Mouse (Mus musculus): ENCODE data around the gene AI464131. TPM values are rescaled to one million over a fixed set of nuclear protein-coding genes. Genes with fewer than 3 reads are reported as not detected.

Gene AI464131
- total and polyA plus RNA-seq, 2 experiments from 2014 or later = 8.2 to 16.0 TPM

DNA sequence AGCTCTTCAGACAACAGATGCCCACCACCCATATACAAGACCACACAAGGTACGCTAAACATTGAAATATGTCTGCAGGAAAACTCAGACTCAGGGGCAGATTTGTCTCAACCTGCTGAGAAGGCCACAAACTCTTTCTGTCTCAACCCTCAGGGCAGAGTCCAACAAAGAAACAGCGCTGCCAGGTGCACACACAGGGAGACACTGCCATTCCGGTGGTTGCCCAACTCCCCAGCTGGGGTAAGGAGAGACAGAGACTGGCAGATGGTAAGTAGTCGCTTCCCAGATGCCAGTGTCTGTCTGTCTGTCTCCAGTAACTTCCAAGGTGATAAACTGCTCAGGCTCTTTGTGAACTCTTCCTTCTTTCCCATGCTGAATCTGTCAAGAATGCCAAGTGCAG lies 2.1 kb downstream of the AI464131 start:
- Histone ChIP-seq H3K9ac (no peak overlapping the region), H3K4me2 (ENCODE audit: low read depth) (no peak overlapping the region), H3K36me3 (ENCODE audit: insufficient read depth) (no peaks in the 10 kb centered on the region), H3K9me3 (ENCODE audit: low read length) (no peaks in the 10 kb centered on the region), H3K4me3 (ENCODE audit: low read depth, low read length) (no peak overlapping the region), H3K4me1 (ENCODE audit: insufficient read depth) (0 out of 2 replicates have a peak, but pooled peaks cover 9% of the 10 kb centered on the region), H3K27me3 (ENCODE audit: insufficient read depth, low read length) (peaks cover 32% of the 10 kb centered on the region), H3K27ac (ENCODE audit: low read depth, low read length) (no peak overlapping the region)
- TF ChIP-seq CTCF (IDR thresholded peaks at IDR 0.05; ENCODE audit: low read depth) = no peak
- ATAC-seq = no peak
- no peak for DNase-seq
- WGBS = 87% methylated on average over 4 of the region's 4 CpGs

DNA sequence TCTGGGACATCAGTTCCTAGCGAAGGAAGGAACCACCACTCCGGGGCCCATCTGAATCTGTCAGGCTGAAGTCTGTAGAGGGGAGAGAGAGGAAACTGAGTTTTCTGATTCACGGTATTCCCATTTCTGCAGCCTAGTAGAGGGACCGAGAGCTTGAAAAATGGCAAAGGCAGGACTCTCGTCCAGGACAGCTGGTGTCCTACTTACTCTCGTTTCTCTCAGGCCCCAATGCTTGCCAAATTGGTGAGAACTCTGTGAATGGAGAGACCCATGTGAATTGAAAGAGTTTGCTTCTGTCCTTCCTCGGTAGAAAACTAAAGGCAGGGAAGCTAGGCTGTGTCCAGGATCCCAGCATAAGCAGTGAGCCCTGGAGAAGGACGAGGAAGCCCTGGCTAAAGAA lies 3.3 kb downstream of the AI464131 start:
- DNase-seq = no peak

DNA sequence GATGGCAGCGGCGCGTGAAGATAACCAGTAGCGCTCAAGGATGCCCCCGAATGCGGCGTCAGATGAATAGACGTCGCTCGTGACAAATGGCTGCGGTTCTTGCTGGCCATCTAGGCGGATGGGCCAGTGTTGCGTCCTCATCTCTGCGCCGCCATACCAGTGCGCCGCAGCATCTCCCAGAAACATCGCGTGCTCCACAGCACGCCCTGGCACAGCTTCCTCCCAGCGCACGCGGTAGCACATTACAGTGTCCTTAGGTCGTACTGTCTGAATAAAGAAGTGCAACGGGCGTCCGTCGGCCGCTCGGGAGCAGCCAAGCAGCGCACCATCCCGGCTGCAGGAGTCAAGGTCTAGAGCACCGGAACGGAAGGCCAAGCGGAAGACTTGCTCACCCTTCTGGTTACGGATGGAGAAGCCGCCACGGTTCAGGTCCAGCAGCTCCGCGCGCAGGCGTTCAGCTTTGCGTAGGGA lies 3.9 kb downstream of the AI464131 start:
- ATAC-seq = no peak
- H3K27ac ChIP-seq (ENCODE audit: low read depth, low read length) = no peak overlapping the region
- peak overlapping the region; percentile 32 for H3K4me3 ChIP-seq (ENCODE audit: low read depth, low read length)
- H3K27me3 ChIP-seq (ENCODE audit: insufficient read depth, low read length) = peaks cover 32% of the 10 kb centered on the region
- H3K4me2 ChIP-seq (ENCODE audit: low read depth) = peak overlapping the region; percentile 46
- H3K36me3 ChIP-seq (ENCODE audit: insufficient read depth) = no peaks in the 10 kb centered on the region
- no peaks in the 10 kb centered on the region for H3K9me3 ChIP-seq (ENCODE audit: low read length)
- H3K9ac ChIP-seq = 0 out of 2 replicates have a peak overlapping the region, but pooled peaks have one; percentile 22
- TF ChIP-seq CTCF (IDR thresholded peaks at IDR 0.05; ENCODE audit: low read depth) = no peak
- H3K4me1 ChIP-seq (ENCODE audit: insufficient read depth) = 0 out of 2 replicates have a peak, but pooled peaks cover 9% of the 10 kb centered on the region
- 25% methylated on average over 43 of the region's 43 CpGs for WGBS
- peak; percentile 58 for DNase-seq

More for the DNA sequence above, 3.3 kb downstream of the AI464131 start:
- ATAC-seq = no peak
- Histone ChIP-seq H3K4me1 (ENCODE audit: insufficient read depth) (0 out of 2 replicates have a peak, but pooled peaks cover 9% of the 10 kb centered on the region), H3K9ac (no peak overlapping the region), H3K27me3 (ENCODE audit: insufficient read depth, low read length) (peaks cover 32% of the 10 kb centered on the region), H3K27ac (ENCODE audit: low read depth, low read length) (no peak overlapping the region), H3K9me3 (ENCODE audit: low read length) (no peaks in the 10 kb centered on the region), H3K4me2 (ENCODE audit: low read depth) (no peak overlapping the region), H3K4me3 (ENCODE audit: low read depth, low read length) (no peak overlapping the region), H3K36me3 (ENCODE audit: insufficient read depth) (no peaks in the 10 kb centered on the region)
- no peak for TF ChIP-seq CTCF (IDR thresholded peaks at IDR 0.05; ENCODE audit: low read depth)
- WGBS = 60% methylated on average over 8 of the region's 8 CpGs

DNA sequence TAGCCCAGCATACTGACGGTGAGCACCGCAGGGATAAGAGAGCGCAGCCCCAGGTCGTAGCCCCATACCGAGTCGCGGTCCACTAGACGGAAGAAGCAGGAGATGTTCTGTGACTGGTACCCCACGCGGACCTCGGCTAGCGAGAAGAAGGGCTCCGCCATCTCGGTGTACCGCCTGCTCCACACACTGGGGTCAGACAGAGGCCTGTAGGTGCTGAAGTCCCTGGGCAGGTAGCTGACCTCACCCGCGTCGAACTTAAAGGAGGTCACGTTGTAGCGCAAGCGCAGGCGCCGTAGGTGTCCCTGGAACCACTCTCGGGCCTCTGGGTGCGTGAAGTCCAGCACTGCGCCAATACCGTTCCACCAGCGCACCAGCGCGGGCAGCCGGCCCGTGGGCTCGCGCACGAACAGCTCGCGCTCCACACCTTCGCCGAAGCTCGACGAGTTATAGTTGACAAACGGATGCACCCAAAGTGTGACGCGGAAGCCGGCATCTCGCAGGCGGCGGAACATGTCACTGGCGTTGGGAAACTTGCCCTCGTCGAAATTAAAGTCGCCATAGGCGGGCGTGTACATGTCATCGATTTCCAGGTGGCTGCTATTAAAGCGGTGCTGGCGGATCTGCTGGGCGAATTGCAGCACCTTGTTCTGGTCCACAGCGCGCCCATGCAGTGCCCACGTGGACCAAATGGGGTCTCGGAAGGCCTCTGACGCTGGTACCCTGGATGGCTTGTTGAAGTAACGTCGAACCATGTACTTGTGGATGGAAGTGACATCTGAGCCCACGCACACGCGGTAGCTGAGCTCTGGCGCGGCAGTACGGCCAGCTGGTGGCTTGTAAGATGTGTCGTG lies 4.7 kb downstream of the AI464131 start:
- 18% methylated on average over 72 of the region's 72 CpGs for WGBS
- H3K4me1 ChIP-seq (ENCODE audit: insufficient read depth) = 0 out of 2 replicates have a peak, but pooled peaks cover 9% of the 10 kb centered on the region
- ATAC-seq (no peak), DNase-seq (no peak)
- H3K27me3 ChIP-seq (ENCODE audit: insufficient read depth, low read length) = peaks cover 32% of the 10 kb centered on the region
- H3K9me3 ChIP-seq (ENCODE audit: low read length) = no peaks in the 10 kb centered on the region
- H3K4me2 ChIP-seq (ENCODE audit: low read depth) = peak overlapping the region; percentile 46
- H3K27ac ChIP-seq (ENCODE audit: low read depth, low read length) = no peak overlapping the region
- no peak for TF ChIP-seq CTCF (IDR thresholded peaks at IDR 0.05; ENCODE audit: low read depth)
- peak overlapping the region; percentile 32 for H3K4me3 ChIP-seq (ENCODE audit: low read depth, low read length)
- no peaks in the 10 kb centered on the region for H3K36me3 ChIP-seq (ENCODE audit: insufficient read depth)
- peak overlapping the region; percentile 41; the same call in 1 of the 2 replicates for H3K9ac ChIP-seq

DNA sequence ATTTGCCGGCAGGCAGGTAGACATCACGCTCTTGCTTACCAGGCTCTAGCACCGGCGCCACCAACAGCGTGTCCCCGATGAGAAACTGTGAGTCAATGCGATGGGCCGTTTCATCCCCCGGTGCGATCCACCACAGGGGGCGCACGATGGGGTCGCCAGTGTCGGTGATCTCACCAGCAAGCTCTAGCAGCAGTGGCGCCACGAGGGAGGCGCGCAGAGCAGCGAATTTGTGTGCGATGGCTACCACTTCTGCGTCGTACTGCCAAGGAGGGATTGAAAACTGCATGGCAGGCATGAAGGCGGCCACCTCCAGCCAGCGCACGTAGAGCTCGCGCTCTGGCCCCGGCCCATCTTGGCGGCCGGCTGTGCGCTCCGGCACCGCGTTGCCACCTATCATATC lies 5.3 kb downstream of the AI464131 start:
- 0 out of 2 replicates have a peak, but pooled peaks cover 6% of the 10 kb centered on the region for H3K4me1 ChIP-seq (ENCODE audit: insufficient read depth)
- DNase-seq (peak; percentile 61), ATAC-seq (peak; percentile 47)
- no peaks in the 10 kb centered on the region for H3K9me3 ChIP-seq (ENCODE audit: low read length)
- H3K4me3 ChIP-seq (ENCODE audit: low read depth, low read length) = peak overlapping the region; percentile 32
- H3K9ac ChIP-seq = peak overlapping the region; percentile 41; the same call in 1 of the 2 replicates
- H3K36me3 ChIP-seq (ENCODE audit: insufficient read depth) = no peaks in the 10 kb centered on the region
- peak; percentile 75 for TF ChIP-seq CTCF (IDR thresholded peaks at IDR 0.05; ENCODE audit: low read depth)
- H3K27me3 ChIP-seq (ENCODE audit: insufficient read depth, low read length) = peaks cover 32% of the 10 kb centered on the region
- WGBS = 7% methylated on average over 34 of the region's 34 CpGs
- peak overlapping the region; percentile 46 for H3K4me2 ChIP-seq (ENCODE audit: low read depth)
- H3K27ac ChIP-seq (ENCODE audit: low read depth, low read length) = no peak overlapping the region

DNA sequence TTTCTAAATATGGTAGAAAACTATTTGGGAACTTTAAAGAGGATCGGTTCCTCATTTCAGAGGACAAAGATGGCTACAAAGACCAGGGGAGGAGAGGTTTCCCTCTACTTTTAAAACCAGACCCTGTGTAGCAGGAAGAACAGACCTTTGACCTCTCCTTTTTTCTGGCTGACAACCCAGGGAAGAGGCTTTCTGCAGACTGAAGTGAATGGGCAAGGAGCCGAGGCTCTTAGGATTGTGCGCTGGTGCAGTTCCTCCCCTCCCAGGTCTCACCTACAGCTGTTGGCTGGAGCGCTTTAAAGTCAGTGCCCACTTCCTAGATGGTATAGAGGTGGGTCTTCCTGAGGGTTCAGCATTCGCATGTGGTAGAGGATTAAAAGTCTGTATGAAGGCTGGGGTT lies 5.8 kb downstream of the AI464131 start:
- no peak for DNase-seq
- 68% methylated on average over 5 of the region's 5 CpGs for WGBS
- Histone ChIP-seq H3K27me3 (ENCODE audit: insufficient read depth, low read length) (peaks cover 32% of the 10 kb centered on the region), H3K27ac (ENCODE audit: low read depth, low read length) (no peak overlapping the region), H3K9ac (no peak overlapping the region), H3K36me3 (ENCODE audit: insufficient read depth) (no peaks in the 10 kb centered on the region), H3K4me3 (ENCODE audit: low read depth, low read length) (no peak overlapping the region; the same call in 1 of the 2 replicates), H3K4me1 (ENCODE audit: insufficient read depth) (0 out of 2 replicates have a peak, but pooled peaks cover 2% of the 10 kb centered on the region), H3K9me3 (ENCODE audit: low read length) (no peaks in the 10 kb centered on the region), H3K4me2 (ENCODE audit: low read depth) (peak overlapping the region; percentile 46; the same call in 1 of the 2 replicates)
- no peak for TF ChIP-seq CTCF (IDR thresholded peaks at IDR 0.05; ENCODE audit: low read depth)
- ATAC-seq = no peak

DNA sequence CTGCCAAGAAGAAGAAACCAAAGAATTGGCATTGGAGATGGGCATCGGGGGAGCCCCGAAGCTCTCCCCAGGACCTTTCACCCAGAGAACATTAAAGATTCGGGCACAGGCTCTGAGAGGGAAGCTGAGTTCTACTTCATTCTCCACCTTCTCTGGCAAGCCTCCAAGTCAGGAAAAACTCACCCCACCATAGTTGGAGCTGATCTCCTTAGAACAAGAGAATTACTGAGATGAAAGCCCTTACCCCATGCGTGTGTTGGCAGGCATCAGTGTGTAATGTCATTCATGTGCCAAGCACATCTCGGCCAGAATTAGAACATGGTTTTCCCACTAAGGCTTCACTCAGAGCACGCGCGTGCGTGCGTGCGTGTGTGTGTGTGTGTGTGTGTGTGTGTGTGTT lies 7.0 kb downstream of the AI464131 start:
- peaks cover 29% of the 10 kb centered on the region for H3K27me3 ChIP-seq (ENCODE audit: insufficient read depth, low read length)
- no peak overlapping the region for H3K4me2 ChIP-seq (ENCODE audit: low read depth)
- peak; percentile 85 for DNase-seq
- 27% methylated on average over 11 of the region's 11 CpGs for WGBS
- no peak overlapping the region for H3K4me3 ChIP-seq (ENCODE audit: low read depth, low read length)
- no peak overlapping the region for H3K27ac ChIP-seq (ENCODE audit: low read depth, low read length)
- H3K4me1 ChIP-seq (ENCODE audit: insufficient read depth) = 0 out of 2 replicates have a peak, but pooled peaks cover 2% of the 10 kb centered on the region
- no peaks in the 10 kb centered on the region for H3K36me3 ChIP-seq (ENCODE audit: insufficient read depth)
- ATAC-seq = peak; percentile 86
- H3K9me3 ChIP-seq (ENCODE audit: low read length) = no peaks in the 10 kb centered on the region
- no peak for TF ChIP-seq CTCF (IDR thresholded peaks at IDR 0.05; ENCODE audit: low read depth)
- H3K9ac ChIP-seq = no peak overlapping the region
